Mouse (Mus musculus) megakaryocyte, embryonic 14.5 days (primary cell): ENCODE data around the gene Zgrf1.

Source experiments
- FLI1 ChIP-seq: IDR thresholded peaks from 2 replicates; pipeline ENCODE4 v1.6.1; 2012; ENCODE audit warnings: low read length, inconsistent platforms, mixed read lengths
- GATA1 ChIP-seq: IDR thresholded peaks from 3 replicates; pipeline ENCODE4 v1.6.1; 2012; ENCODE audit warnings: mixed read lengths, low read length, inconsistent platforms, borderline replicate concordance

DNA sequence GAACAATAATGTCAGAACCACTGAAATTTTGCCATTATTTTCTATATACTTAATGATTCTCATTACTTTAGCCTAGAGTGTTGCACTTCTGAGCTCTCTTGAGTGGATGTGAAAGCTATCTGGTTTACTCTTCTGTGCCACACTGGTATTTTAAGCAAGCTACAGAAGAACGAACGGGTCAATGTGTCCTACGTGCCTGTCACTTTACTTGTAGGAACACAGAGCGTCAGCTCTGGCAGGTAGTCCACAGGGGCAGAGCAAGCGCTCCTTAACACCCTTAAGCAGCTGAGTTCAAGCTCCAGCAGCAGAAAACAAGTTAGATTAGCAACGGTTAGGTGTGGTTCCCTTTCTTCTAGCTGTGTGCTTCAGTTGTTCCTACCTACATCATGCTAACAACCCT lies 14.1 kb upstream of the Zgrf1 start:
- TF ChIP-seq FLI1 = no peak
- no peak for TF ChIP-seq GATA1
